Mouse (Mus musculus) CD8-positive naive resting alpha-beta T cell, adult 57 days (primary cell): ENCODE results near the gene Wtip. TPM values are rescaled to one million over a fixed set of nuclear protein-coding genes. Genes with fewer than 3 reads are reported as not detected.

Experiments used
- total RNA-seq: library from RNA; stranded (reverse); gene quantifications from one replicate; pipeline ENCODE4 v1.2.4, GENCODE M21; 2023

The Wtip gene
- not detected for total RNA-seq

DNA sequence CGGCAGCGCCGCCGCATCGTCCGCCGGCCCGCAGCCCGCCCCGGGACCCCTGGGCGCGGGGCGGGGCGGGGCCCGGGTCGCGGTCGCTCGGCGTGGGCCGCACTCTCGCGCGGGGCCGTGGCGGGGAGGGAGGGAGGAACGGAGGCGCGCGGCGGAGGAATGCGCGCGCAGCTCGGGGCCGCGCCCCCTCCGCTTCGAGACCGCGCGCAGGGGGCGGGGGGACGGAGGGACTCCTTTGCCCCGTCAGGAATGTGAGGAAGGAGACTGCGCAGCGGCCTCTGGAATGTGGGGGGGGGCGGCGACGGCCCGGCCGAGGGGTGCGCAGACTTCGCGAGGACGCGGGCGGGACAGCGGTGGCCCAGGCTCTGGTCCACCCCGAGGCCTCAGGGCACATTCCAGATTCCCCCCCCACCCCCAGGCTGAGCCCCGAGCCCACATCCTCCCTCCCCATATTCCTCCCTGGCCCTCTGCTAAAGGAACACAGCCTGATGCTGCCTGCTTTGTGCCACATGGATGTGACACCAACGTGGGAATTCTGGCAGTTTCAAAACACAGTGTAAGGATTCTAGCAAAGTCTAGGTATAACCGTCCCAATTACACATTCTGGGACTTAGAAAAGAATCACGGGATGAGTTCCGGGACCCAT, at the start of gene Wtip:
Wtip (minus strand) TSS at position 152 of the 646 bp plus-strand sequence.

DNA sequence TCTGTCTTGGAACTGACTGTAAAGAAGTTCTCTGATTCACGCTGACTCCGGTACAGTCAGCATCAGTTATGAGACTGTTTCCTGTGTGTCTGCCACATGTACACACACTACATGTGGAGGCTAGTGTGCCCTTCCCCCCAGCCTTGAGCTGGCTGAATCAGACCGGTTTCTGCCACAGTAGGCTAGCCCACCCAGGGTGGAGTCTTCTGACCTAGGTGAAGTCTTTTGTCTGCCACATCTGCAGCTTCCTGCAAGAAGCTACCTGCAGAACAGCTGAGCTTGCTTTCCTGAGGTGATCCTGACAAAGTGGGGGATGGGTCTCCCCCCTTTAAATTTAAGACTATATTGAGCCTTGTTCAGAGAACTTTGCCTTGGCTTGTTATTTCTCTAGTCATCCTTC, 36.4 kb upstream of the Wtip start, which contains the start of gene Uba2:
Uba2 (minus strand) TSS at position 146 of the 400 bp plus-strand sequence.

DNA sequence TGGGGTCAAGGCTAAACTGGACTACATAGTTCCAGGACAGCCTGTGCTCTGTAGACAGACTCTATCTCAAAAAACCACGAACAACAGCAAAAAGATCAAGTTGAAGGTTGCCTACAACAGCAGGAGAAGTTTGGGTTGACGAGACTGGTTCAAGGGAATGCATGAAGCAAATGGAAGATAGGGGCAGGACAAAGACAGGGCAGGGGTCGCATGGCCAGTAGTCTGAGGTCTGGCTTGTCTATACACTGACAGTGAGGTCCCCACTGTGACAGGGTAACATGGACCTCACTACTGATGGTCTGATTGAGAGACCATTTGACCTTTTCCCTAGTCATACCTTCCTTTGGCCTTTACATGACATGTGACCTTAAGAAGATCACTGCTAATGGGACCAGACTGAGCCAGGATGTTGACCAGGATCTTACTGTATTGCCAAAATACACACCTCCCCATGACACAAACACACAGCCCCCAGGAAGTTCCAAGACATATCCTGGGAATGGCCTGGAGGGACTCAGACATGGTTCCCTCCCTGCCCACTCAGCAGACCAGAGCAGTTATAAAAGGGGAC, 38.1 kb downstream of the Wtip start, which contains the start of gene Scgb1b30:
Scgb1b30 (plus strand) TSS at position 521 of the 571 bp plus-strand sequence.

Other genes starting within 250 kb of the Wtip start
- gene Scgb2b26, start 188.2 kb downstream of the Wtip start, total RNA-seq = not detected
- not detected for gene Scgb2b27, start 119.3 kb downstream of the Wtip start, total RNA-seq
- not detected for gene Scgb1b27, start 111.8 kb downstream of the Wtip start, total RNA-seq
- gene Scgb1b30, start 37.8 kb downstream of the Wtip start, total RNA-seq = not detected
- gene Uba2, start 36.3 kb upstream of the Wtip start, total RNA-seq = 73.3 TPM
- 34.2 TPM for gene Pdcd2l, start 63.4 kb upstream of the Wtip start, total RNA-seq
- gene Gpi1, start 97.1 kb upstream of the Wtip start, total RNA-seq = 247 TPM
- not detected for gene Gm6096, start 117.8 kb upstream of the Wtip start, total RNA-seq
- gene 4931406P16Rik, start 180.3 kb upstream of the Wtip start, total RNA-seq = 49.1 TPM